Mouse (Mus musculus) CH12.LX (cell line): ENCODE measurements around the gene Camta1. TPM values are rescaled to one million over a fixed set of nuclear protein-coding genes. Genes with fewer than 3 reads are reported as not detected.

ENCODE experiments used
- DNase-seq: peaks from one replicate; pipeline ENCODE4 v3.0.0-alpha.2; 2013; ENCODE audit errors: extremely low read depth
- H3K27ac ChIP-seq: 2 replicates; pipeline ENCODE4 v1.5.1; 2012; ENCODE audit warnings: low read depth, mild to moderate bottlenecking, control low read depth, moderate library complexity; ENCODE audit not compliant: insufficient read depth
- H3K27me3 ChIP-seq: replicated peaks from 2 replicates; pipeline ENCODE3; 2012; ENCODE audit warnings: inconsistent platforms
- H3K36me3 ChIP-seq, 2 experiments: replicated peaks in 1 of 2; 2 replicates each; pipeline versions ENCODE3 to v1.6.1; 2012; ENCODE audit warnings: inconsistent platforms in 1 of 2, low read length in 1 of 2, mild to moderate bottlenecking in 1 of 2, mixed read lengths in 1 of 2, moderate library complexity in 1 of 2; ENCODE audit not compliant: control insufficient read depth in 1 of 2, insufficient read depth in 1 of 2
- H3K4me1 ChIP-seq, 2 experiments: 2 replicates each; pipeline ENCODE4 v1.6.1; 2012; ENCODE audit warnings: inconsistent platforms in 1 of 2, moderate library complexity in 1 of 2; ENCODE audit not compliant: insufficient read depth in 2 of 2, control insufficient read depth in 1 of 2
- H3K4me2 ChIP-seq: 2 replicates; pipeline ENCODE4 v1.6.1; 2012; ENCODE audit warnings: low read depth, mild to moderate bottlenecking, control low read depth; ENCODE audit not compliant: poor library complexity, insufficient read depth, severe bottlenecking
- H3K4me3 ChIP-seq, 3 experiments: fragments of 150-350 bp in 1 of 3; sonication (generic) in 1 of 3; replicated peaks in 1 of 3; 2 replicates each; pipeline versions ENCODE3 to v1.5.1; 2011 to 2012; ENCODE audit warnings: low read depth in 2 of 3, low read length in 2 of 3, mild to moderate bottlenecking in 2 of 3, moderate library complexity in 2 of 3, control low read depth in 1 of 3, improper control_type of control experiment in 1 of 3, inconsistent platforms in 1 of 3, mixed read lengths in 1 of 3; ENCODE audit not compliant: poor library complexity in 1 of 3
- H3K79me2 ChIP-seq: replicated peaks from 2 replicates; pipeline ENCODE4 v1.6.1; 2012; ENCODE audit warnings: mild to moderate bottlenecking, moderate library complexity; ENCODE audit not compliant: control insufficient read depth, poor library complexity, insufficient read depth, severe bottlenecking; ENCODE audit errors: extremely low read depth
- H3K9ac ChIP-seq: 2 replicates; pipeline ENCODE4 v1.6.1; 2012; ENCODE audit warnings: low read depth, mild to moderate bottlenecking, control low read depth, moderate library complexity; ENCODE audit not compliant: insufficient read depth
- H3K9me3 ChIP-seq: replicated peaks from 2 replicates; pipeline ENCODE3; 2012; ENCODE audit warnings: low read length, inconsistent platforms, mixed read lengths
- BHLHE40 ChIP-seq: IDR thresholded peaks from 2 replicates; pipeline ENCODE4 v1.6.1; 2011; ENCODE audit warnings: mild to moderate bottlenecking, low read depth, low read length, improper control_type of control experiment
- CHD2 ChIP-seq: IDR thresholded peaks from 2 replicates; pipeline ENCODE4 v1.6.1; 2011; ENCODE audit warnings: low read length, improper control_type of control experiment
- CTCF ChIP-seq, 2 experiments: IDR thresholded peaks in 1 of 2; conservative IDR thresholded peaks in 1 of 2; 2 replicates each; pipeline ENCODE4 v1.5.1; 2011 to 2012; ENCODE audit warnings: low read depth in 2 of 2, low read length in 2 of 2, improper control_type of control experiment in 1 of 2, inconsistent platforms in 1 of 2, mild to moderate bottlenecking in 1 of 2, moderate library complexity in 1 of 2
- E2F4 ChIP-seq: IDR thresholded peaks from 2 replicates; pipeline ENCODE4 v1.6.1; 2011; ENCODE audit warnings: low read depth, low read length, improper control_type of control experiment; ENCODE audit not compliant: insufficient replicate concordance
- ELF1 ChIP-seq: IDR thresholded peaks from 2 replicates; pipeline ENCODE4 v1.6.1; 2014; ENCODE audit warnings: low read depth, mild to moderate bottlenecking, inconsistent platforms, low read length, improper control_type of control experiment
- HCFC1 ChIP-seq: IDR thresholded peaks from 2 replicates; pipeline ENCODE4 v1.6.1; 2012; ENCODE audit warnings: low read depth, mild to moderate bottlenecking, inconsistent platforms, low read length, improper control_type of control experiment
- KAT2A ChIP-seq: IDR thresholded peaks from 2 replicates; pipeline ENCODE4 v1.6.1; 2012; ENCODE audit warnings: low read length, improper control_type of control experiment, inconsistent platforms; ENCODE audit not compliant: insufficient replicate concordance
- MAFK ChIP-seq: IDR thresholded peaks from 2 replicates; pipeline ENCODE4 v1.6.1; 2011; ENCODE audit warnings: low read length, improper control_type of control experiment; ENCODE audit not compliant: insufficient replicate concordance
- MAX ChIP-seq: IDR thresholded peaks from 2 replicates; pipeline ENCODE4 v1.6.1; 2011; ENCODE audit warnings: low read length, improper control_type of control experiment
- MAZ ChIP-seq: IDR thresholded peaks from 2 replicates; pipeline ENCODE4 v1.6.1; 2012; ENCODE audit warnings: low read depth, mild to moderate bottlenecking, inconsistent platforms, low read length, improper control_type of control experiment, moderate library complexity
- MYC ChIP-seq: IDR thresholded peaks from 2 replicates; pipeline ENCODE4 v1.6.1; 2011; ENCODE audit warnings: low read depth, mild to moderate bottlenecking, improper control_type of control experiment, low read length
- NRF1 ChIP-seq: IDR thresholded peaks from 2 replicates; pipeline ENCODE4 v1.6.1; 2014; ENCODE audit warnings: low read depth, mild to moderate bottlenecking, inconsistent platforms, low read length, improper control_type of control experiment, moderate library complexity
- POLR2A ChIP-seq: IDR thresholded peaks from 2 replicates; pipeline ENCODE4 v1.6.1; 2011; ENCODE audit warnings: low read depth, mild to moderate bottlenecking, improper control_type of control experiment, low read length
- POLR2AphosphoS2 ChIP-seq: IDR thresholded peaks from 2 replicates; pipeline ENCODE4 v1.6.1; 2011; ENCODE audit warnings: low read depth, low read length, improper control_type of control experiment
- RAD21 ChIP-seq: IDR thresholded peaks from 2 replicates; pipeline ENCODE4 v1.6.1; 2011; ENCODE audit warnings: low read depth, mild to moderate bottlenecking, low read length, improper control_type of control experiment, moderate library complexity
- RCOR1 ChIP-seq: conservative IDR thresholded peaks from 2 replicates; pipeline ENCODE4 v1.6.1; 2012; ENCODE audit warnings: low read depth, mild to moderate bottlenecking, inconsistent platforms, low read length, improper control_type of control experiment
- SMC3 ChIP-seq: IDR thresholded peaks from 2 replicates; pipeline ENCODE4 v1.6.1; 2011; ENCODE audit warnings: low read depth, low read length, improper control_type of control experiment
- TBP ChIP-seq: conservative IDR thresholded peaks from 2 replicates; pipeline ENCODE4 v1.6.1; 2011; ENCODE audit warnings: low read depth, low read length, improper control_type of control experiment
- ZC3H11A ChIP-seq: IDR thresholded peaks from 2 replicates; pipeline ENCODE4 v1.6.1; 2012; ENCODE audit warnings: low read depth, mild to moderate bottlenecking, inconsistent platforms, low read length, improper control_type of control experiment
- ZKSCAN1 ChIP-seq: IDR thresholded peaks from 2 replicates; pipeline ENCODE4 v1.6.1; 2012; ENCODE audit warnings: low read depth, inconsistent platforms, low read length, improper control_type of control experiment, borderline replicate concordance
- ZMIZ1 ChIP-seq: IDR thresholded peaks from 2 replicates; pipeline ENCODE4 v1.6.1; 2012; ENCODE audit warnings: low read depth, mild to moderate bottlenecking, inconsistent platforms, low read length, improper control_type of control experiment
- dilution Hi-C: fragments of 300-500 bp; cut with MboI; formaldehyde crosslinking; loops from 2 replicates; pipeline ENCODE4 v1.14.3; 2020; ENCODE audit warnings: low sequenced_read_pairs; ENCODE audit not compliant: extremely low pct_unique_long_range_greater_than_20kb, extremely low pct_ligation_motif_present
- in situ Hi-C: fragments of 300-500 bp; cut with MboI; formaldehyde crosslinking; loops from 3 replicates; pipeline ENCODE4 v1.14.3; 2019; ENCODE audit warnings: low sequenced_read_pairs, low pct_ligation_motif_present, low pct_unique_long_range_greater_than_20kb, mixed read lengths
- polyA plus RNA-seq: library from polyadenylated mRNA; unstranded; fragments of >175 nt; gene quantifications from 2 replicates; pipeline ENCODE4 v1.2.1, GENCODE M21; 2012; ENCODE audit warnings: low read depth; ENCODE audit not compliant: insufficient read length
- total RNA-seq, 2 experiments: library from RNA; depleted of rRNA; stranded (reverse); fragments of 300-350 nt in 1 of 2; fragments of >200 nt in 1 of 2; gene quantifications; 2 replicates each; pipeline ENCODE4 v1.2.3; 2012 to 2014

The Camta1 gene
- total and polyA plus RNA-seq, 3 experiments: 9.9 to 32.5 (median 15.3) TPM

- Histone ChIP-seq H3K4me3 (no peak overlapping the region), H3K9me3 (peaks cover 89% of the 10 kb centered on the region), H3K27me3 (no peaks in the 10 kb centered on the region), H3K4me1 (no peaks in the 10 kb centered on the region), H3K9ac (no peak overlapping the region), H3K27ac (no peak overlapping the region), H3K79me2 (no peaks in the 10 kb centered on the region), H3K36me3 (no peaks in the 10 kb centered on the region), H3K4me2 (no peak overlapping the region)
- dilution Hi-C loops (no loop called here), in situ Hi-C loops (no loop called here)
- TF ChIP-seq MAZ: no peak
- TF ChIP-seq POLR2A: no peak
- no peak for DNase-seq
Measured at GRCm38 (mm10) chr4:151569586-151569985, 292.1 kb downstream of the Camta1 start.

- in situ Hi-C loops: no loop called here
- Histone ChIP-seq H3K36me3 (no peaks in the 10 kb centered on the region), H3K9me3 (peaks cover 90% of the 10 kb centered on the region), H3K4me1 (no peaks in the 10 kb centered on the region)
- dilution Hi-C loops: no loop called here
- no peak for TF ChIP-seq ZMIZ1
- no peak for TF ChIP-seq BHLHE40
- no peak for TF ChIP-seq E2F4
- TF ChIP-seq MYC: no peak
- TF ChIP-seq MAFK: no peak
- TF ChIP-seq POLR2AphosphoS2: no peak
- TF ChIP-seq CTCF (conservative IDR thresholded peaks at IDR 0.05 in 1 of 2, IDR thresholded peaks at IDR 0.05 in 1 of 2; ENCODE audit: low read depth in 2 of 2, low read length in 2 of 2): no peak
- TF ChIP-seq SMC3: no peak
- TF ChIP-seq ZKSCAN1: no peak
- TF ChIP-seq KAT2A: no peak
- no peak for TF ChIP-seq MAX
- TF ChIP-seq TBP: no peak
- TF ChIP-seq ZC3H11A: no peak
- no peak for TF ChIP-seq RCOR1
- TF ChIP-seq NRF1: no peak
- no peak for TF ChIP-seq CHD2
- TF ChIP-seq MAZ: no peak
- no peak for TF ChIP-seq ELF1
- no peak for TF ChIP-seq RAD21
- no peak for TF ChIP-seq HCFC1
- TF ChIP-seq, all 38 proteins: peak for 0
- no peak overlapping the region for H3K27ac ChIP-seq
- no peaks in the 10 kb centered on the region for H3K27me3 ChIP-seq
- no peak for DNase-seq
- no peak overlapping the region for H3K4me3 ChIP-seq
- no peak overlapping the region for H3K4me2 ChIP-seq
- no peaks in the 10 kb centered on the region for H3K79me2 ChIP-seq
- H3K9ac ChIP-seq: no peak overlapping the region
Measured at GRCm38 (mm10) chr4:151568887-151569286, 292.8 kb downstream of the Camta1 start.
